Mouse (Mus musculus) lung, postnatal 0 days (tissue): ENCODE results near the gene Mctp2.

Experiments used
- CTCF ChIP-seq: IDR thresholded peaks from 2 replicates; pipeline ENCODE4 v1.5.1; 2016; ENCODE audit warnings: antibody characterized with exemption, mild to moderate bottlenecking
- EP300 ChIP-seq: IDR thresholded peaks from 2 replicates; pipeline ENCODE4 v1.6.1; 2016; ENCODE audit warnings: antibody characterized with exemption, mild to moderate bottlenecking, control low read depth

DNA sequence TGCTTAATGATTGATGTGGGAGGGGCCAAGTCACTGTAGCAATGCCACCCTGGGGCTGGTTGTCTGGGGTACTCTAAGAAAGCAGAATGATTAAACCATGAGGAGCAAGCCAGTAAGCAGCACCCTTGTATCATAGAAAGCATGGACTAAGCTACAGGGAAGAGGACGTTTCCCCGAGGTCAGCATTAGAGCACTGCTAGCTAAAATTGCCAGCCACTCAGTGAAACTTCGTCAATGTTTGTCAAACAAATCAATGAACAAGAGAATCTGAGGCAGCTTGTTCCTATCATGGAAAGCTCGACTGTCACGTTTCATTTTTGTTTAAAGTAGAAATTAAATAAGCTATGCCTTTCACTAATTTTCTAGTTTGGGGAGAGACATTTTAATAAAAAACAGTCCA is 124.8 kb downstream of the Mctp2 start:
- TF ChIP-seq CTCF (no peak), EP300 (no peak)
